Comparison of ENCODE assay signal across 8 mouse cellular contexts in the genomic region with DNA sequence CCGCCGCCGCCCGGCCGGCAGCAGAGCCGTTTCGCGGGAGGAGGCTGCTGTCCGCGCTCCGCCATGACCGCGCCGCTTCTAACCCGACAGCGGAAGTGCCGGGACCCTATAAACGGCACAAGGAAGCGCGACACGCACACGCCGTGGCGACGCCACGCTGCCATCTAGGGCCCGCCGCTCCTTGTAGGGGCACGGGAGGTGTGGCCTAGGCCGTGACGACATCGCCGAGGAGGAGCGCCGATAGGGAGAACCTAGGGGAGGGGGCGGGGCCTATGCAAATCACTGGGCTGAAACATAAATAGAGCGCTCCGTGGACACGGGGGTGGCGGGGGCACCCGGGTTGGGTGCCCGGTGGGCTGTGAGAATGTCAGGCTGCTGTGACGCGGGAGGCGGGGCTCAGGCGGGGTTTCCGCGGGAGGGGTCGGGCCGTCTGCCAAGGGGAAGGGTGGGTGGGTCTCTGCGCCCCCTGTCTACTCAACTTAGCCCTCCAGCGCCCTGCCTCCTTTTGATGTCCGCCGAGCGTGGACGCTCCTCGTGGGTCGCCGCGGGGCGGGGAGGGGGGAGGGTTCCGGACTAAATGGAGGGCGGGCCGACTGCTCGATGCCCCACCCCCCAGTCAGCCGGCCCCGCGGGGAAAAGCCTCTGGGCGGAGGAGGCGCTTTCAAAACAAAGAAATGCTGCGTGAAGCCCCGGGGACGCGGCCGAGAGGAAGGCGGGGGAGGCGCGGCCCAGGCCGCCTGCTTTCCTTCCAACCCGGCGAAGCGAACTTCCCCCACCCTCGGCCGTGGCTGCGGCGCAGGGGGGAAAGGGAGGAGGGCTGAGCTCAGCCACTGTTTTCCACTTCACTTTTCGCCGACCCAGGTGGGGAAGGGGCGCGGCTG.
DNase-seq lines count a peak whose midpoint lies in the region; ATAC-seq and TF ChIP-seq lines count a peak whose summit lies in the region.

No protein-coding gene starts in this region.

- DNase-seq in brain, embryonic 14.5 days (ENCODE audit: low read depth): peak; percentile 100
- DNase-seq in kidney, postnatal 0 days (ENCODE audit: low spot score): peak; percentile 98
- peak; percentile 96 for DNase-seq in liver, embryonic 11.5 days (ENCODE audit: low spot score)
- peak; percentile 100 for DNase-seq in naive thymus-derived CD4-positive, alpha-beta T cell, adult 2 months (ENCODE audit: low read depth)

- peak overlapping the region; percentile 82 for H3K4me2 ChIP-seq in heart, embryonic 12.5 days
- peak overlapping the region; percentile 85 for H3K4me2 ChIP-seq in kidney, postnatal 0 days (ENCODE audit: low read length)
- peak overlapping the region; percentile 98 for H3K4me2 ChIP-seq in liver, embryonic 11.5 days
- H3K4me2 ChIP-seq in stomach, embryonic 14.5 days (replicated peaks; ENCODE audit: low read depth, low read length): peak overlapping the region; percentile 82

- peaks cover 34% of the 10 kb centered on the region for H3K79me2 ChIP-seq in C2C12 (ENCODE audit: control insufficient read depth, insufficient read depth)

- H3ac ChIP-seq in C2C12 (ENCODE audit: control insufficient read depth, insufficient read length, low read depth): peak overlapping the region; percentile 81

- H3K27ac ChIP-seq in heart, embryonic 12.5 days (ENCODE audit: poor library complexity, severe bottlenecking): peak overlapping the region; percentile 89
- peak overlapping the region; percentile 99 for H3K27ac ChIP-seq in kidney, postnatal 0 days
- H3K27ac ChIP-seq in liver, embryonic 11.5 days (ENCODE audit: low read depth, low read length): peak overlapping the region; percentile 73
- peak overlapping the region; percentile 99 for H3K27ac ChIP-seq in stomach, embryonic 14.5 days (ENCODE audit: low read length)

- WGBS in heart, embryonic 12.5 days: under 1% methylated on average over 81 of the region's 90 CpGs
- under 1% methylated on average over 72 of the region's 90 CpGs for WGBS in kidney, postnatal 0 days
- WGBS in liver, embryonic 11.5 days: under 1% methylated on average over 80 of the region's 90 CpGs
- WGBS in stomach, embryonic 14.5 days: under 1% methylated on average over 87 of the region's 90 CpGs

- H3K4me3 ChIP-seq in C2C12 (ENCODE audit: insufficient read depth, poor library complexity, severe bottlenecking): peak overlapping the region; percentile 41
- H3K4me3 ChIP-seq in erythroblast, embryonic 14.5 days (replicated peaks): peak overlapping the region; percentile 66
- peak overlapping the region; percentile 85 for H3K4me3 ChIP-seq in heart, embryonic 12.5 days
- peak overlapping the region; percentile 99 for H3K4me3 ChIP-seq in kidney, postnatal 0 days (replicated peaks; ENCODE audit: low read depth, low read length)
- H3K4me3 ChIP-seq in liver, embryonic 11.5 days (ENCODE audit: low read depth, low read length): peak overlapping the region; percentile 84
- H3K4me3 ChIP-seq in stomach, embryonic 14.5 days (ENCODE audit: low read depth, low read length): peak overlapping the region; percentile 92

- TF ChIP-seq CTCF in C2C12 (IDR thresholded peaks at IDR 0.05; ENCODE audit: control insufficient read depth, insufficient read depth, insufficient read length): no peak
- TF ChIP-seq CTCF in brain, embryonic 14.5 days (IDR thresholded peaks at IDR 0.05; ENCODE audit: borderline replicate concordance, extremely low read depth, insufficient read depth, insufficient read length): peak; percentile 25; the same call in 1 of the 2 replicates
- peak; percentile 54 for TF ChIP-seq CTCF in kidney, postnatal 0 days (IDR thresholded peaks at IDR 0.05; ENCODE audit: low read depth)

- ATAC-seq in heart, embryonic 12.5 days (ENCODE audit: insufficient number of reproducible peaks, low FRiP score): peak; percentile 94
- peak; percentile 94 for ATAC-seq in kidney, postnatal 0 days (replicated peaks; ENCODE audit: low FRiP score, low read depth)
- ATAC-seq in liver, embryonic 11.5 days (replicated peaks; ENCODE audit: low FRiP score): peak; percentile 94
- peak; percentile 94 for ATAC-seq in stomach, embryonic 14.5 days (ENCODE audit: insufficient number of reproducible peaks, insufficient read depth, low FRiP score, low read depth)

- H3K9me3 ChIP-seq in erythroblast, embryonic 14.5 days (ENCODE audit: control insufficient read depth, low read length): peaks cover 10% of the 10 kb centered on the region; the same call in 1 of the 2 replicates
- no peaks in the 10 kb centered on the region for H3K9me3 ChIP-seq in heart, embryonic 12.5 days (replicated peaks)
- H3K9me3 ChIP-seq in kidney, postnatal 0 days (replicated peaks; ENCODE audit: low read length): no peaks in the 10 kb centered on the region
- no peaks in the 10 kb centered on the region for H3K9me3 ChIP-seq in liver, embryonic 11.5 days (ENCODE audit: control insufficient read depth, low read length)
- H3K9me3 ChIP-seq in stomach, embryonic 14.5 days (ENCODE audit: control insufficient read depth, low read depth, low read length): no peaks in the 10 kb centered on the region

- TF ChIP-seq POLR2A in brain, embryonic 14.5 days (IDR thresholded peaks at IDR 0.05; ENCODE audit: borderline replicate concordance, extremely low read depth, insufficient read depth, insufficient read length, poor library complexity, severe bottlenecking): peak; percentile 82

- peak overlapping the region; percentile 88 for H3K9ac ChIP-seq in heart, embryonic 12.5 days
- H3K9ac ChIP-seq in kidney, postnatal 0 days (ENCODE audit: low read depth, low read length): peak overlapping the region; percentile 93
- H3K9ac ChIP-seq in liver, embryonic 11.5 days (ENCODE audit: low read depth, low read length): peak overlapping the region; percentile 73
- peak overlapping the region; percentile 90 for H3K9ac ChIP-seq in stomach, embryonic 14.5 days (replicated peaks; ENCODE audit: low read depth, low read length)

- peaks cover 25% of the 10 kb centered on the region for H3K4me1 ChIP-seq in erythroblast, embryonic 14.5 days (ENCODE audit: control insufficient read depth)
- peaks cover 16% of the 10 kb centered on the region for H3K4me1 ChIP-seq in heart, embryonic 12.5 days (replicated peaks)
- no peaks in the 10 kb centered on the region for H3K4me1 ChIP-seq in kidney, postnatal 0 days (replicated peaks; ENCODE audit: insufficient read depth, low read length)
- H3K4me1 ChIP-seq in liver, embryonic 11.5 days (replicated peaks; ENCODE audit: control insufficient read depth, insufficient read depth, low read length): peaks cover 9% of the 10 kb centered on the region
- peaks cover 18% of the 10 kb centered on the region for H3K4me1 ChIP-seq in stomach, embryonic 14.5 days (ENCODE audit: control insufficient read depth, insufficient read depth, low read length)

- no peaks in the 10 kb centered on the region for H3K36me3 ChIP-seq in C2C12 (ENCODE audit: control insufficient read depth, insufficient read depth)
- H3K36me3 ChIP-seq in erythroblast, embryonic 14.5 days (ENCODE audit: control insufficient read depth): no peaks in the 10 kb centered on the region
- no peaks in the 10 kb centered on the region for H3K36me3 ChIP-seq in heart, embryonic 12.5 days
- H3K36me3 ChIP-seq in kidney, postnatal 0 days (ENCODE audit: insufficient read depth, low read length): no peaks in the 10 kb centered on the region
- no peaks in the 10 kb centered on the region for H3K36me3 ChIP-seq in liver, embryonic 11.5 days (ENCODE audit: control insufficient read depth, insufficient read depth, low read length)
- no peaks in the 10 kb centered on the region for H3K36me3 ChIP-seq in stomach, embryonic 14.5 days (ENCODE audit: control insufficient read depth, insufficient read depth, low read length)

- H3K79me3 ChIP-seq in C2C12 (ENCODE audit: low read depth): peaks cover 14% of the 10 kb centered on the region

- no peaks in the 10 kb centered on the region for H3K27me3 ChIP-seq in C2C12 (ENCODE audit: control insufficient read depth, insufficient read depth, insufficient read length)
- peaks cover 91% of the 10 kb centered on the region for H3K27me3 ChIP-seq in erythroblast, embryonic 14.5 days (ENCODE audit: control insufficient read depth)
- H3K27me3 ChIP-seq in heart, embryonic 12.5 days (replicated peaks): peaks cover 24% of the 10 kb centered on the region
- no peaks in the 10 kb centered on the region for H3K27me3 ChIP-seq in kidney, postnatal 0 days (ENCODE audit: insufficient read depth, low read length)
- H3K27me3 ChIP-seq in liver, embryonic 11.5 days (replicated peaks; ENCODE audit: control insufficient read depth, insufficient read depth, low read length): peaks cover 38% of the 10 kb centered on the region
- H3K27me3 ChIP-seq in stomach, embryonic 14.5 days (ENCODE audit: control insufficient read depth, insufficient read depth, low read length): no peaks in the 10 kb centered on the region

TF ChIP-seq in C2C12, 6 proteins besides CTCF, POLR2A, EP300 and RAD21:
- TF ChIP-seq FOSL1 (IDR thresholded peaks at IDR 0.05; ENCODE audit: insufficient read depth, low read length, poor library complexity, severe bottlenecking) (no peak), CEBPB (IDR thresholded peaks at IDR 0.05; ENCODE audit: low read depth) (no peak), MAX (IDR thresholded peaks at IDR 0.05) (no peak), MYOD1 (IDR thresholded peaks at IDR 0.05; ENCODE audit: control insufficient read depth, insufficient read length, low read depth) (no peak), USF1 (IDR thresholded peaks at IDR 0.05; ENCODE audit: low read depth) (no peak), MYOG (IDR thresholded peaks at IDR 0.05; ENCODE audit: control insufficient read depth, extremely low read depth, insufficient read length) (no peak)

Comparison
In these comparisons a context has a peak if more than half of its experiments do, and no peak if none do; other contexts are left out.
1. Peak in every context shown above with its lines: DNase-seq, ATAC-seq, H3K4me3 ChIP-seq and H3K27ac ChIP-seq.
2. H3K4me3 ChIP-seq: peak in every context shown above with its lines; median percentile 99 in kidney, postnatal 0 days; 92 in stomach, embryonic 14.5 days; 85 in heart, embryonic 12.5 days; 84 in liver, embryonic 11.5 days; 66 in erythroblast, embryonic 14.5 days; 41 in C2C12.